Mouse (Mus musculus) heart, adult 2 months (tissue): ENCODE measurements around the gene Hist2h2ab. TPM values are rescaled to one million over a fixed set of nuclear protein-coding genes. Genes with fewer than 3 reads are reported as not detected.

Source experiments
- DNase-seq, 2 experiments: peaks; one replicate each; pipeline ENCODE4 v3.0.0; 2021
- H3K27ac ChIP-seq: fragments of 200-600 bp; 2 replicates; pipeline ENCODE4 v1.8.1; 2022
- H3K27me3 ChIP-seq: fragments of 200-500 bp; 2 replicates; pipeline ENCODE4 v1.6.1; 2012; ENCODE audit warnings: mild to moderate bottlenecking, low read length, inconsistent platforms, mixed read lengths; ENCODE audit not compliant: control insufficient read depth, insufficient read depth
- H3K36me3 ChIP-seq: fragments of 200-500 bp; 2 replicates; pipeline ENCODE4 v1.6.1; 2012; ENCODE audit warnings: low read length, inconsistent platforms; ENCODE audit not compliant: control insufficient read depth, insufficient read depth
- H3K4me1 ChIP-seq: fragments of 200-500 bp; 2 replicates; pipeline ENCODE4 v1.6.1; 2011; ENCODE audit warnings: low read length; ENCODE audit not compliant: control insufficient read depth, insufficient read depth
- H3K4me3 ChIP-seq: fragments of 200-600 bp; 2 replicates; pipeline ENCODE4 v1.8.1; 2022
- H3K79me2 ChIP-seq: fragments of 200-500 bp; replicated peaks from 2 replicates; pipeline ENCODE4 v1.6.1; 2012; ENCODE audit warnings: mild to moderate bottlenecking, inconsistent platforms, low read length, moderate library complexity, mixed read lengths; ENCODE audit not compliant: control insufficient read depth, insufficient read depth
- H3K9ac ChIP-seq: fragments of 200-500 bp; 2 replicates; pipeline ENCODE4 v1.6.1; 2012; ENCODE audit warnings: low read depth, mild to moderate bottlenecking, control low read depth, inconsistent platforms, low read length, mixed read lengths
- CTCF ChIP-seq: fragments of 200-600 bp; IDR thresholded peaks from 2 replicates; pipeline ENCODE4 v1.8.1; 2022; ENCODE audit warnings: antibody characterized with exemption, mild to moderate bottlenecking, moderate library complexity
- EP300 ChIP-seq: fragments of 200-500 bp; IDR thresholded peaks from 2 replicates; pipeline ENCODE4 v1.6.1; 2011; ENCODE audit warnings: low read depth, low read length, control low read depth; ENCODE audit not compliant: insufficient read depth
- POLR2A ChIP-seq: fragments of 200-500 bp; IDR thresholded peaks from 2 replicates; pipeline ENCODE4 v1.6.1; 2011; ENCODE audit warnings: mild to moderate bottlenecking, low read depth, low read length, control low read depth; ENCODE audit not compliant: insufficient read depth
- WGBS: fragments of 180-500 bp; shearing (Covaris S2); methylation state at CpG from one replicate; pipeline ENCODE4 v1.1.7; 2018; 5-methylcytosine and 5-hydroxymethylcytosine counted together
- intact Hi-C: fragments of 180-260 bp; cut with DNase I; formaldehyde crosslinking; loops from one replicate; pipeline ENCODE4 v1.15.1; 2025
- polyA plus RNA-seq: library from polyadenylated mRNA; depleted of rRNA; stranded (reverse); fragments of >200 nt; gene quantifications from 2 replicates; pipeline ENCODE4 v1.2.3, GENCODE M21; 2012
- total RNA-seq, 2 experiments: library from RNA; stranded (reverse); gene quantifications; 2 replicates each; pipeline ENCODE4 v1.2.3; 2021

Hist2h2ab gene
- total and polyA plus RNA-seq, 3 experiments, result 0.35 to 2.0 (median 1.9) TPM

- Histone ChIP-seq H3K36me3 (peaks cover 8% of the 10 kb centered on the region), H3K4me3 (no peak overlapping the region), H3K27ac (no peak overlapping the region), H3K9ac (no peak overlapping the region), H3K79me2 (no peaks in the 10 kb centered on the region), H3K4me1 (peaks cover 5% of the 10 kb centered on the region), H3K27me3 (no peaks in the 10 kb centered on the region)
- intact Hi-C loops, result no loop called here
- 45% methylated on average over 11 of the region's 11 CpGs for WGBS
- TF ChIP-seq CTCF (no peak), EP300 (no peak)
- DNase-seq, result no peak
These were observed 27.9 kb downstream of the Hist2h2ab start for GRCm38 (mm10) chr3:96247356-96248140.

- WGBS, result 58% methylated on average over 6 of the region's 6 CpGs
- Histone ChIP-seq H3K4me1 (peaks cover 5% of the 10 kb centered on the region), H3K36me3 (peaks cover 7% of the 10 kb centered on the region), H3K27ac (no peak overlapping the region), H3K79me2 (no peaks in the 10 kb centered on the region), H3K4me3 (no peak overlapping the region), H3K27me3 (no peaks in the 10 kb centered on the region), H3K9ac (no peak overlapping the region)
- intact Hi-C loops, result loop anchor here (1.0 kb wide), 1 partner anchor 11 kb away; no protein-coding TSS in a partner anchor
- TF ChIP-seq CTCF (no peak), POLR2A (no peak), EP300 (no peak)
- DNase-seq, result no peak
These were observed 28.7 kb downstream of the Hist2h2ab start for GRCm38 (mm10) chr3:96248141-96249033.

- DNase-seq, result no peak
- Histone ChIP-seq H3K36me3 (peaks cover 2% of the 10 kb centered on the region; the same call in 1 of the 2 replicates), H3K9ac (no peak overlapping the region), H3K79me2 (no peaks in the 10 kb centered on the region), H3K4me3 (no peak overlapping the region), H3K27ac (no peak overlapping the region), H3K4me1 (peaks cover 3% of the 10 kb centered on the region), H3K27me3 (no peaks in the 10 kb centered on the region)
- 63% methylated on average over 4 of the region's 4 CpGs for WGBS
- no peak for TF ChIP-seq EP300
- no peak for TF ChIP-seq CTCF
- TF ChIP-seq POLR2A, result no peak
- intact Hi-C loops, result loop anchor here (1.0 kb wide), 1 partner anchor 10 kb away; no protein-coding TSS in a partner anchor
These were observed 29.3 kb downstream of the Hist2h2ab start for GRCm38 (mm10) chr3:96249034-96249345.

- no peaks in the 10 kb centered on the region for H3K79me2 ChIP-seq
- no peak overlapping the region for H3K9ac ChIP-seq
- 71% methylated on average over 3 of the region's 3 CpGs for WGBS
- H3K27me3 ChIP-seq, result no peaks in the 10 kb centered on the region
- no peak for DNase-seq
- peaks cover 2% of the 10 kb centered on the region; the same call in 1 of the 2 replicates for H3K36me3 ChIP-seq
- H3K27ac ChIP-seq, result no peak overlapping the region
- H3K4me3 ChIP-seq, result no peak overlapping the region
- H3K4me1 ChIP-seq, result no peaks in the 10 kb centered on the region
- TF ChIP-seq CTCF, result no peak
- intact Hi-C loops, result no loop called here
These were observed 31.2 kb downstream of the Hist2h2ab start for GRCm38 (mm10) chr3:96250890-96251289.

GRCm38 (mm10) chr3:96251787-96252186 lies 32.1 kb downstream of the Hist2h2ab start:
- no peak overlapping the region for H3K9ac ChIP-seq

More at GRCm38 (mm10) chr3:96251787-96252186, 32.1 kb downstream of the Hist2h2ab start:
- intact Hi-C loops, result no loop called here
- H3K4me3 ChIP-seq, result no peak overlapping the region
- TF ChIP-seq CTCF, result no peak
- TF ChIP-seq EP300, result no peak
- TF ChIP-seq POLR2A, result no peak
- WGBS, result 83% methylated on average over 3 of the region's 3 CpGs
- H3K4me1 ChIP-seq, result peaks cover 2% of the 10 kb centered on the region; the same call in 1 of the 2 replicates
- H3K27me3 ChIP-seq, result no peaks in the 10 kb centered on the region
- H3K36me3 ChIP-seq, result peaks cover 2% of the 10 kb centered on the region; the same call in 1 of the 2 replicates
- no peaks in the 10 kb centered on the region for H3K79me2 ChIP-seq
- DNase-seq, result no peak
- H3K27ac ChIP-seq, result no peak overlapping the region
